Mouse (Mus musculus) CH12.LX (cell line): ENCODE data around the gene Pkp1. TPM values are rescaled to one million over a fixed set of nuclear protein-coding genes. Genes with fewer than 3 reads are reported as not detected.

Experiments
- DNase-seq: peaks from one replicate; pipeline ENCODE4 v3.0.0-alpha.2; 2013; ENCODE audit errors: extremely low read depth
- H3K27ac ChIP-seq: 2 replicates; pipeline ENCODE4 v1.5.1; 2012; ENCODE audit warnings: low read depth, mild to moderate bottlenecking, control low read depth, moderate library complexity; ENCODE audit not compliant: insufficient read depth
- H3K27me3 ChIP-seq: replicated peaks from 2 replicates; pipeline ENCODE3; 2012; ENCODE audit warnings: inconsistent platforms
- H3K36me3 ChIP-seq, 2 experiments: replicated peaks in 1 of 2; 2 replicates each; pipeline versions ENCODE3 to v1.6.1; 2012; ENCODE audit warnings: inconsistent platforms in 1 of 2, low read length in 1 of 2, mild to moderate bottlenecking in 1 of 2, mixed read lengths in 1 of 2, moderate library complexity in 1 of 2; ENCODE audit not compliant: control insufficient read depth in 1 of 2, insufficient read depth in 1 of 2
- H3K4me1 ChIP-seq, 2 experiments: 2 replicates each; pipeline ENCODE4 v1.6.1; 2012; ENCODE audit warnings: inconsistent platforms in 1 of 2, moderate library complexity in 1 of 2; ENCODE audit not compliant: insufficient read depth in 2 of 2, control insufficient read depth in 1 of 2
- H3K4me2 ChIP-seq: 2 replicates; pipeline ENCODE4 v1.6.1; 2012; ENCODE audit warnings: low read depth, mild to moderate bottlenecking, control low read depth; ENCODE audit not compliant: poor library complexity, insufficient read depth, severe bottlenecking
- H3K4me3 ChIP-seq, 3 experiments: fragments of 150-350 bp in 1 of 3; sonication (generic) in 1 of 3; replicated peaks in 1 of 3; 2 replicates each; pipeline versions ENCODE3 to v1.5.1; 2011 to 2012; ENCODE audit warnings: low read depth in 2 of 3, low read length in 2 of 3, mild to moderate bottlenecking in 2 of 3, moderate library complexity in 2 of 3, control low read depth in 1 of 3, improper control_type of control experiment in 1 of 3, inconsistent platforms in 1 of 3, mixed read lengths in 1 of 3; ENCODE audit not compliant: poor library complexity in 1 of 3
- H3K79me2 ChIP-seq: replicated peaks from 2 replicates; pipeline ENCODE4 v1.6.1; 2012; ENCODE audit warnings: mild to moderate bottlenecking, moderate library complexity; ENCODE audit not compliant: control insufficient read depth, poor library complexity, insufficient read depth, severe bottlenecking; ENCODE audit errors: extremely low read depth
- H3K9ac ChIP-seq: 2 replicates; pipeline ENCODE4 v1.6.1; 2012; ENCODE audit warnings: low read depth, mild to moderate bottlenecking, control low read depth, moderate library complexity; ENCODE audit not compliant: insufficient read depth
- H3K9me3 ChIP-seq: replicated peaks from 2 replicates; pipeline ENCODE3; 2012; ENCODE audit warnings: low read length, inconsistent platforms, mixed read lengths
- BHLHE40 ChIP-seq: IDR thresholded peaks from 2 replicates; pipeline ENCODE4 v1.6.1; 2011; ENCODE audit warnings: mild to moderate bottlenecking, low read depth, low read length, improper control_type of control experiment
- E2F4 ChIP-seq: IDR thresholded peaks from 2 replicates; pipeline ENCODE4 v1.6.1; 2011; ENCODE audit warnings: low read depth, low read length, improper control_type of control experiment; ENCODE audit not compliant: insufficient replicate concordance
- ELF1 ChIP-seq: IDR thresholded peaks from 2 replicates; pipeline ENCODE4 v1.6.1; 2014; ENCODE audit warnings: low read depth, mild to moderate bottlenecking, inconsistent platforms, low read length, improper control_type of control experiment
- EP300 ChIP-seq: IDR thresholded peaks from 2 replicates; pipeline ENCODE4 v1.6.1; 2011; ENCODE audit warnings: low read length, improper control_type of control experiment
- GABPA ChIP-seq: IDR thresholded peaks from 2 replicates; pipeline ENCODE4 v1.6.1; 2012; ENCODE audit warnings: low read depth, low read length, improper control_type of control experiment, inconsistent platforms; ENCODE audit not compliant: insufficient replicate concordance
- HCFC1 ChIP-seq: IDR thresholded peaks from 2 replicates; pipeline ENCODE4 v1.6.1; 2012; ENCODE audit warnings: low read depth, mild to moderate bottlenecking, inconsistent platforms, low read length, improper control_type of control experiment
- KAT2A ChIP-seq: IDR thresholded peaks from 2 replicates; pipeline ENCODE4 v1.6.1; 2012; ENCODE audit warnings: low read length, improper control_type of control experiment, inconsistent platforms; ENCODE audit not compliant: insufficient replicate concordance
- MAFK ChIP-seq: IDR thresholded peaks from 2 replicates; pipeline ENCODE4 v1.6.1; 2011; ENCODE audit warnings: low read length, improper control_type of control experiment; ENCODE audit not compliant: insufficient replicate concordance
- MAX ChIP-seq: IDR thresholded peaks from 2 replicates; pipeline ENCODE4 v1.6.1; 2011; ENCODE audit warnings: low read length, improper control_type of control experiment
- MAZ ChIP-seq: IDR thresholded peaks from 2 replicates; pipeline ENCODE4 v1.6.1; 2012; ENCODE audit warnings: low read depth, mild to moderate bottlenecking, inconsistent platforms, low read length, improper control_type of control experiment, moderate library complexity
- MXI1 ChIP-seq: IDR thresholded peaks from 2 replicates; pipeline ENCODE4 v1.6.1; 2011; ENCODE audit warnings: mild to moderate bottlenecking, low read depth, low read length, improper control_type of control experiment
- NELFE ChIP-seq: IDR thresholded peaks from 2 replicates; pipeline ENCODE4 v1.6.1; 2011; ENCODE audit warnings: low read depth, low read length, improper control_type of control experiment
- NRF1 ChIP-seq: IDR thresholded peaks from 2 replicates; pipeline ENCODE4 v1.6.1; 2014; ENCODE audit warnings: low read depth, mild to moderate bottlenecking, inconsistent platforms, low read length, improper control_type of control experiment, moderate library complexity
- RAD21 ChIP-seq: IDR thresholded peaks from 2 replicates; pipeline ENCODE4 v1.6.1; 2011; ENCODE audit warnings: low read depth, mild to moderate bottlenecking, low read length, improper control_type of control experiment, moderate library complexity
- SIN3A ChIP-seq: IDR thresholded peaks from 2 replicates; pipeline ENCODE4 v1.6.1; 2012; ENCODE audit warnings: low read length, improper control_type of control experiment, inconsistent platforms
- TCF12 ChIP-seq: IDR thresholded peaks from 2 replicates; pipeline ENCODE4 v1.6.1; 2014; ENCODE audit warnings: low read depth, mild to moderate bottlenecking, inconsistent platforms, low read length, improper control_type of control experiment
- UBTF ChIP-seq: IDR thresholded peaks from 2 replicates; pipeline ENCODE4 v1.6.1; 2012; ENCODE audit warnings: low read depth, mild to moderate bottlenecking, inconsistent platforms, low read length, improper control_type of control experiment, moderate library complexity
- USF2 ChIP-seq: conservative IDR thresholded peaks from 2 replicates; pipeline ENCODE4 v1.6.1; 2011; ENCODE audit warnings: low read depth, low read length, improper control_type of control experiment
- ZKSCAN1 ChIP-seq: IDR thresholded peaks from 2 replicates; pipeline ENCODE4 v1.6.1; 2012; ENCODE audit warnings: low read depth, inconsistent platforms, low read length, improper control_type of control experiment, borderline replicate concordance
- ZNF384 ChIP-seq: IDR thresholded peaks from 2 replicates; pipeline ENCODE4 v1.6.1; 2012; ENCODE audit warnings: low read depth, low read length, improper control_type of control experiment, inconsistent platforms
- dilution Hi-C: fragments of 300-500 bp; cut with MboI; formaldehyde crosslinking; loops from 2 replicates; pipeline ENCODE4 v1.14.3; 2020; ENCODE audit warnings: low sequenced_read_pairs; ENCODE audit not compliant: extremely low pct_unique_long_range_greater_than_20kb, extremely low pct_ligation_motif_present
- in situ Hi-C: fragments of 300-500 bp; cut with MboI; formaldehyde crosslinking; loops from 3 replicates; pipeline ENCODE4 v1.14.3; 2019; ENCODE audit warnings: low sequenced_read_pairs, low pct_ligation_motif_present, low pct_unique_long_range_greater_than_20kb, mixed read lengths
- polyA plus RNA-seq: library from polyadenylated mRNA; unstranded; fragments of >175 nt; gene quantifications from 2 replicates; pipeline ENCODE4 v1.2.1, GENCODE M21; 2012; ENCODE audit warnings: low read depth; ENCODE audit not compliant: insufficient read length
- total RNA-seq, 2 experiments: library from RNA; depleted of rRNA; stranded (reverse); fragments of 300-350 nt in 1 of 2; fragments of >200 nt in 1 of 2; gene quantifications; 2 replicates each; pipeline ENCODE4 v1.2.3; 2012 to 2014

Pkp1 gene
- total and polyA plus RNA-seq, 3 experiments: not detected

GRCm38 (mm10) chr1:135891424-135892216, 27.4 kb downstream of the Pkp1 start:
- Histone ChIP-seq H3K36me3 (no peaks in the 10 kb centered on the region), H3K9me3 (no peaks in the 10 kb centered on the region), H3K79me2 (no peaks in the 10 kb centered on the region), H3K4me3 (no peak overlapping the region), H3K4me1 (peaks cover 0 to 2% of the 10 kb centered on the region in 2 experiments; a peak in 1 of 4 replicates), H3K27ac (no peak overlapping the region), H3K9ac (no peak overlapping the region), H3K4me2 (no peak overlapping the region), H3K27me3 (peaks cover 89% of the 10 kb centered on the region)
- dilution Hi-C loops (no loop called here), in situ Hi-C loops (no loop called here)
- DNase-seq: no peak
- TF ChIP-seq HCFC1 (no peak), NELFE (no peak), MXI1 (no peak), ZKSCAN1 (no peak), BHLHE40 (no peak), USF2 (no peak), MAZ (no peak), E2F4 (no peak), KAT2A (no peak), MAX (no peak), ELF1 (no peak), TCF12 (no peak), RAD21 (no peak), NRF1 (no peak), UBTF (no peak), ZNF384 (no peak), SIN3A (no peak), GABPA (no peak), MAFK (no peak), EP300 (no peak)
